Mouse (Mus musculus) forebrain, embryonic 14.5 days (tissue): Measurements from ENCODE around the gene Hddc3. TPM values are rescaled to one million over a fixed set of nuclear protein-coding genes. Genes with fewer than 3 reads are reported as not detected.

Source experiments
- ATAC-seq: fragments of 200-750 bp; cut with Nextera tagmentation; 2 replicates; pipeline ENCODE4 v1.8.0; 2017; ENCODE audit warnings: mild to moderate bottlenecking, moderate library complexity
- DNase-seq: peaks from one replicate; pipeline ENCODE4 v3.0.0-alpha.2; 2015; ENCODE audit warnings: low spot score
- H3K27ac ChIP-seq: fragments of 300-500 bp; sonication (generic); 2 replicates; pipeline ENCODE4 v1.5.1; 2014; ENCODE audit warnings: low read depth, mild to moderate bottlenecking, control low read depth, low read length, moderate library complexity
- H3K27me3 ChIP-seq: fragments of 300-500 bp; sonication (generic); replicated peaks from 2 replicates; pipeline ENCODE4 v1.6.1; 2014; ENCODE audit warnings: low read length, control low read depth, mixed read lengths; ENCODE audit not compliant: control insufficient read depth, insufficient read depth
- H3K36me3 ChIP-seq: fragments of 300-500 bp; sonication (generic); 2 replicates; pipeline ENCODE4 v1.6.1; 2014; ENCODE audit warnings: low read length, control low read depth; ENCODE audit not compliant: control insufficient read depth, insufficient read depth
- H3K4me1 ChIP-seq: fragments of 300-500 bp; sonication (generic); 2 replicates; pipeline ENCODE4 v1.6.1; 2014; ENCODE audit warnings: antibody characterized with exemption, low read length, control low read depth; ENCODE audit not compliant: control insufficient read depth, insufficient read depth
- H3K4me2 ChIP-seq: fragments of 300-500 bp; sonication (generic); 2 replicates; pipeline ENCODE4 v1.6.1; 2014; ENCODE audit warnings: mild to moderate bottlenecking, control low read depth, low read length
- H3K4me3 ChIP-seq: fragments of 300-500 bp; sonication (generic); 2 replicates; pipeline ENCODE4 v1.5.1; 2014; ENCODE audit warnings: low read depth, low read length, control low read depth
- H3K9ac ChIP-seq: fragments of 300-500 bp; sonication (generic); 2 replicates; pipeline ENCODE4 v1.6.1; 2014; ENCODE audit warnings: mild to moderate bottlenecking, low read length, control low read depth, moderate library complexity
- H3K9me3 ChIP-seq: fragments of 300-500 bp; sonication (generic); replicated peaks from 2 replicates; pipeline ENCODE4 v1.6.1; 2016; ENCODE audit warnings: low read length, control low read depth, mixed read lengths; ENCODE audit not compliant: control insufficient read depth
- WGBS: fragments of 180-500 bp; shearing (Covaris S2); extraction: QIAGEN DNeasy Blood & Tissue Kit; methylation state at CpG from one replicate; pipeline ENCODE4 v1.1.7; 2014; 5-methylcytosine and 5-hydroxymethylcytosine counted together
- polyA plus RNA-seq: library from polyadenylated mRNA; unstranded; fragments of >200 nt; fragmentation: Nextera tagmentation; extraction: Ambion mirVana; gene quantifications from 2 replicates; pipeline ENCODE4 v1.2.1, GENCODE M21; 2014

Hddc3 gene
- polyA plus RNA-seq, 1 experiment from 2014 or later: 30.7 TPM

- no peak for DNase-seq
- Histone ChIP-seq H3K27me3 (no peaks in the 10 kb centered on the region), H3K4me3 (no peak overlapping the region), H3K4me1 (no peaks in the 10 kb centered on the region), H3K9me3 (no peaks in the 10 kb centered on the region), H3K27ac (no peak overlapping the region), H3K4me2 (no peak overlapping the region), H3K36me3 (no peaks in the 10 kb centered on the region), H3K9ac (no peak overlapping the region)
- ATAC-seq: no peak
- 79% methylated on average over 10 of the region's 10 CpGs for WGBS
Measured at GRCm38 (mm10) chr7:80376192-80376591, 33.3 kb downstream of the Hddc3 start.

GRCm38 (mm10) chr7:80377471-80377870 lies 34.6 kb downstream of the Hddc3 start:
- DNase-seq: peak; percentile 42
- Histone ChIP-seq H3K27ac (no peak overlapping the region), H3K36me3 (no peaks in the 10 kb centered on the region), H3K4me2 (no peak overlapping the region), H3K9me3 (no peaks in the 10 kb centered on the region), H3K9ac (no peak overlapping the region), H3K27me3 (no peaks in the 10 kb centered on the region), H3K4me1 (no peaks in the 10 kb centered on the region), H3K4me3 (no peak overlapping the region)
- 39% methylated on average over 6 of the region's 6 CpGs for WGBS
- ATAC-seq: no peak

GRCm38 (mm10) chr7:80379531-80379930 lies 36.6 kb downstream of the Hddc3 start:
- DNase-seq: no peak
- Histone ChIP-seq H3K9ac (no peak overlapping the region), H3K4me3 (no peak overlapping the region)

GRCm38 (mm10) chr7:80382919-80383318 lies 40.0 kb downstream of the Hddc3 start:
- WGBS: 80% methylated on average over 11 of the region's 11 CpGs
- Histone ChIP-seq H3K27me3 (peaks cover 15% of the 10 kb centered on the region), H3K9ac (no peak overlapping the region), H3K4me1 (no peaks in the 10 kb centered on the region), H3K9me3 (no peaks in the 10 kb centered on the region), H3K4me2 (no peak overlapping the region), H3K4me3 (no peak overlapping the region), H3K27ac (no peak overlapping the region), H3K36me3 (no peaks in the 10 kb centered on the region)
- no peak for ATAC-seq
- DNase-seq: no peak

More at GRCm38 (mm10) chr7:80379531-80379930, 36.6 kb downstream of the Hddc3 start:
- Histone ChIP-seq H3K36me3 (no peaks in the 10 kb centered on the region), H3K27ac (no peak overlapping the region), H3K9me3 (no peaks in the 10 kb centered on the region), H3K4me1 (no peaks in the 10 kb centered on the region), H3K4me2 (no peak overlapping the region), H3K27me3 (no peaks in the 10 kb centered on the region)
- WGBS: 67% methylated on average over 13 of the region's 13 CpGs
- no peak for ATAC-seq

- WGBS: 41% methylated on average over 18 of the region's 18 CpGs
- no peak overlapping the region for H3K4me3 ChIP-seq
Measured at GRCm38 (mm10) chr7:80386235-80386930, 43.5 kb downstream of the Hddc3 start.

GRCm38 (mm10) chr7:80387033-80387632 lies 44.2 kb downstream of the Hddc3 start:
- ATAC-seq (no peak), DNase-seq (no peak)
- Histone ChIP-seq H3K9me3 (no peaks in the 10 kb centered on the region), H3K36me3 (peaks cover 21% of the 10 kb centered on the region), H3K4me1 (no peaks in the 10 kb centered on the region), H3K9ac (peak overlapping the region; percentile 43), H3K4me3 (no peak overlapping the region), H3K4me2 (peak overlapping the region; percentile 24; the same call in 1 of the 2 replicates), H3K27ac (no peak overlapping the region), H3K27me3 (peaks cover 19% of the 10 kb centered on the region)
- 32% methylated on average over 17 of the region's 17 CpGs for WGBS

More at GRCm38 (mm10) chr7:80386235-80386930, 43.5 kb downstream of the Hddc3 start:
- DNase-seq: peak; percentile 92
- Histone ChIP-seq H3K4me2 (no peak overlapping the region), H3K9me3 (no peaks in the 10 kb centered on the region), H3K4me1 (no peaks in the 10 kb centered on the region), H3K27me3 (peaks cover 19% of the 10 kb centered on the region), H3K36me3 (peaks cover 13% of the 10 kb centered on the region), H3K27ac (no peak overlapping the region), H3K9ac (no peak overlapping the region)
- ATAC-seq: peak; percentile 86

GRCm38 (mm10) chr7:80387633-80388543 lies 45.0 kb downstream of the Hddc3 start, which contains the start of gene Fes:
TSS of gene Fes (minus strand) at chr7:80387946.
- peaks cover 28% of the 10 kb centered on the region for H3K36me3 ChIP-seq
- peak within 1 kb of the TSS; percentile 43 for H3K9ac ChIP-seq
- H3K4me2 ChIP-seq: peak within 1 kb of the TSS; percentile 24

GRCm38 (mm10) chr7:80392119-80392518 lies 49.2 kb downstream of the Hddc3 start:
- Histone ChIP-seq H3K4me2 (no peak overlapping the region), H3K36me3 (peaks cover 61% of the 10 kb centered on the region), H3K27ac (no peak overlapping the region), H3K9me3 (no peaks in the 10 kb centered on the region), H3K4me1 (no peaks in the 10 kb centered on the region), H3K9ac (no peak overlapping the region), H3K27me3 (peaks cover 11% of the 10 kb centered on the region; the same call in 1 of the 2 replicates), H3K4me3 (no peak overlapping the region)
- ATAC-seq: no peak
- 93% methylated on average over 15 of the region's 15 CpGs for WGBS
- DNase-seq: no peak

More at GRCm38 (mm10) chr7:80387633-80388543, 45.0 kb downstream of the Hddc3 start, which contains the start of gene Fes:
- Histone ChIP-seq H3K27me3 (peaks cover 19% of the 10 kb centered on the region), H3K4me1 (no peaks in the 10 kb centered on the region), H3K9me3 (no peaks in the 10 kb centered on the region), H3K27ac (no peak within 1 kb of the TSS), H3K4me3 (no peak within 1 kb of the TSS)
- no peak for ATAC-seq
- DNase-seq: no peak
- WGBS: 14% methylated on average over 33 of the region's 33 CpGs
